Mouse (Mus musculus): ENCODE data around the gene Minos1. TPM values are rescaled to one million over a fixed set of nuclear protein-coding genes. Genes with fewer than 3 reads are reported as not detected.

Gene Minos1
- 182 TPM for polyA plus RNA-seq (2015; fragmentation: Illumina TruSeq; extraction: RNeasy Lipid Tissue Mini Kit (QIAGEN cat#74804); ENCODE audit: insufficient read depth, low replicate concordance)

DNA sequence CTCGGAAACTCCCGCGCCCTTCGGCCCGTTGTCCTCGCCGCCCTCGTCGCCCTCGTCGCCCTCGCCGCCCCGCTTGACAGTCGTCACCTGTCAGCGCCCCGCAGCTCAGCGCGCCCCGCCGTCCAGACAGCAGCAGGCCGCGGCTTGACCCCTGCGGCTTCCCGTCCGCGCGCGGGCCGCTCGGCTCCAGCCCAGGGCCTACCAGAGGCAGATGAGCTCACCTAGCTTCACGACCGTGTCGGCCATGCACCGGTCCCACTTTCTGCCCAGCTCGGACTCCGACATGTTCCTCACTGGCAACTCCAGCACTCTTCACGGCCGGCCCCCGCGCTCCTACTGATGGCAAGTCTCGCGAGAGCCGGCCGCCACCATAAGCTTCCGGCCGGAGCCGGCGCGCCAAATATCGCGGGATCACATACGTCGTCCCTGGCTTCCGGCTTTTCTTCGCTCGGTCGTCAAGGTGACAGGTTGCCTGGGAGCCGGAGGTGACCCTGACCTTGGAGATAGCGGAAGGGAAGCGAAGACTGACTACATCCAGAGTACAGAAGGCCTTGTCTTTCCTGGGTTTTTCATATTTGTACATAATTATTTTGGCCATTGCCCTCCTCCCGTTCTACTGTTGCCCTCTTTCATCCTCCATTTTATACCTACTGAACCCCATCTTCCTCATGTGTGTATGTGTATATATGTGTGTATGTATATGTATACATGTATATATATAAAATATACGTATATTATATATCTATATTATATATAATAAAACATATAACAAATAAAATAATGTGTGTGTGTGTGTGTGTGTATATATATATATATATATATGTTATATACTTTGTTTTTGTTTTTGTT, at the start of gene Minos1:
TSS of gene Minos1 (minus strand) at position 413 of the 849 bp plus-strand sequence.

DNA sequence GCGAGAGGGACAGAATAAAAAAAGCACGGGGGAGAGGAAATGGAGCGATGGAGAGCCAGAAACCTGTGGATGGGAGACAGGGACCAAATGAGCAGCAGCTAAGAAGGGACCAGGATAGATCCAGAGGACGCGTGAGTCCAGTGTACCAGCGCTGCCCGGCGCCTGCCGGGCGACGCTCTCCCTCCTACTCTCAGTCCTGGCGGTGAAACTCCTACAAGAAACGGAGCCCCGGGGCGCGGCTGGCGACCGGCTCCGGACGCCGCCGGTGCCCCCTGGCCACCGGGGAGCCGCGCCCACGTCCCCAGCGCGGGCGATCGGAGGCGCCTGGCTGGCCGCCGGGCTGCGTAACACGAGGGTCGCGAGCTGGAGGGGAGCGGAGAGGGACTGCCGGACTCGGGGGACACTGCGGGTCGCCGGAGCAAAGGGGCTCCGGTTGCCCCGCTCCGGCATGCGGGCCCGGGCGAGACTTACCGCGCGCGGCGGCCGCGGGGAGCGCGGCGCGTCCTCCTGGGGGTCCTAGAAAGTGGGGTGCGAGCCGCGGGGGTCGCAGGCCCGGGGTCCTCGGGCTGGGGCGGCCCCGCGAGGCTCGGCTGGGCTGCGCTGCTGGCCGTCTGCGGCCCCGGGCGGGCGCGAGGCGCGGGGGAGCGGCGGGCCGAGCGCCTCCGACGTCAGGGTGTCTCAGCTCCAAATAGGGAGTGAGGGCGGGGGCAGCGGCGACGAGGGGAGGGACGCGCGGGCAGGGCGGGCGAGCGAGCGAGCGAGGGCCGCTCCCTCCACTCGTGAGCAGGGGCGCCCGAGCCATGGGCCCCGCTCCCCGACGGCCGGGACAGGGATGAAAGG, 38.3 kb downstream of the Minos1 start, which contains the start of gene Nbl1:
TSS of gene Nbl1 (minus strand) at position 638 of the 840 bp plus-strand sequence.

GRCm38 (mm10) chr4:139075041-139075711, 55.7 kb downstream of the Minos1 start, which contains the start of gene Htr6:
Gene Htr6 (minus strand): TSS chr4:139075570.

Other genes starting within 250 kb of the Minos1 start
- 3.7 TPM for gene Otud3, start 217.2 kb downstream of the Minos1 start, polyA plus RNA-seq (2015; fragmentation: Illumina TruSeq; extraction: RNeasy Lipid Tissue Mini Kit (QIAGEN cat#74804); ENCODE audit: insufficient read depth, low replicate concordance)
- not detected for gene Rnf186, start 164.0 kb downstream of the Minos1 start, polyA plus RNA-seq (2015; fragmentation: Illumina TruSeq; extraction: RNeasy Lipid Tissue Mini Kit (QIAGEN cat#74804); ENCODE audit: insufficient read depth, low replicate concordance)
- gene Tmco4, start 158.2 kb downstream of the Minos1 start, polyA plus RNA-seq (2015; fragmentation: Illumina TruSeq; extraction: RNeasy Lipid Tissue Mini Kit (QIAGEN cat#74804); ENCODE audit: insufficient read depth, low replicate concordance) = 18.5 TPM
- gene Htr6, start 55.5 kb downstream of the Minos1 start, polyA plus RNA-seq (2015; fragmentation: Illumina TruSeq; extraction: RNeasy Lipid Tissue Mini Kit (QIAGEN cat#74804); ENCODE audit: insufficient read depth, low replicate concordance) = not detected
- 2.8 TPM for gene Nbl1, start 38.1 kb downstream of the Minos1 start, polyA plus RNA-seq (2015; fragmentation: Illumina TruSeq; extraction: RNeasy Lipid Tissue Mini Kit (QIAGEN cat#74804); ENCODE audit: insufficient read depth, low replicate concordance)
- gene Capzb, start 61.8 kb upstream of the Minos1 start, polyA plus RNA-seq (2015; fragmentation: Illumina TruSeq; extraction: RNeasy Lipid Tissue Mini Kit (QIAGEN cat#74804); ENCODE audit: insufficient read depth, low replicate concordance) = 381 TPM
- gene Pqlc2, start 179.6 kb upstream of the Minos1 start, polyA plus RNA-seq (2015; fragmentation: Illumina TruSeq; extraction: RNeasy Lipid Tissue Mini Kit (QIAGEN cat#74804); ENCODE audit: insufficient read depth, low replicate concordance) = 15.2 TPM
- 10.0 TPM for gene Akr7a5, start 179.6 kb upstream of the Minos1 start, polyA plus RNA-seq (2015; fragmentation: Illumina TruSeq; extraction: RNeasy Lipid Tissue Mini Kit (QIAGEN cat#74804); ENCODE audit: insufficient read depth, low replicate concordance)
- gene Mrto4, start 221.5 kb upstream of the Minos1 start, polyA plus RNA-seq (2015; fragmentation: Illumina TruSeq; extraction: RNeasy Lipid Tissue Mini Kit (QIAGEN cat#74804); ENCODE audit: insufficient read depth, low replicate concordance) = 47.5 TPM
- 17.8 TPM for gene Emc1, start 221.5 kb upstream of the Minos1 start, polyA plus RNA-seq (2015; fragmentation: Illumina TruSeq; extraction: RNeasy Lipid Tissue Mini Kit (QIAGEN cat#74804); ENCODE audit: insufficient read depth, low replicate concordance)
- gene Ubr4, start 221.5 kb upstream of the Minos1 start, polyA plus RNA-seq (2015; fragmentation: Illumina TruSeq; extraction: RNeasy Lipid Tissue Mini Kit (QIAGEN cat#74804); ENCODE audit: insufficient read depth, low replicate concordance) = 52.5 TPM